Mouse (Mus musculus) neural tube, embryonic 12.5 days (tissue): Measurements from ENCODE around the gene Slc15a1. TPM values are rescaled to one million over a fixed set of nuclear protein-coding genes. Genes with fewer than 3 reads are reported as not detected.

Experiments
- ATAC-seq: fragments of 200-750 bp; cut with Nextera tagmentation; 2 replicates; pipeline ENCODE4 v1.8.0; 2017; ENCODE audit warnings: low read depth, mild to moderate bottlenecking, moderate TSS enrichment, moderate library complexity; ENCODE audit not compliant: low FRiP score
- H3K27ac ChIP-seq: fragments of 300-500 bp; sonication (generic); 2 replicates; pipeline ENCODE4 v1.5.1; 2016
- H3K27me3 ChIP-seq: fragments of 300-500 bp; sonication (generic); replicated peaks from 2 replicates; pipeline ENCODE4 v1.6.1; 2016; ENCODE audit warnings: mild to moderate bottlenecking
- H3K36me3 ChIP-seq: fragments of 300-500 bp; sonication (generic); 2 replicates; pipeline ENCODE4 v1.6.1; 2016; ENCODE audit warnings: mild to moderate bottlenecking
- H3K4me1 ChIP-seq: fragments of 300-500 bp; sonication (generic); 2 replicates; pipeline ENCODE4 v1.6.1; 2016
- H3K4me2 ChIP-seq: fragments of 300-500 bp; sonication (generic); replicated peaks from 2 replicates; pipeline ENCODE4 v1.6.1; 2016; ENCODE audit warnings: mild to moderate bottlenecking
- H3K4me3 ChIP-seq: fragments of 300-500 bp; sonication (generic); 2 replicates; pipeline ENCODE4 v1.5.1; 2016
- H3K9ac ChIP-seq: fragments of 300-500 bp; sonication (generic); 2 replicates; pipeline ENCODE4 v1.6.1; 2016; ENCODE audit warnings: mild to moderate bottlenecking
- H3K9me3 ChIP-seq: fragments of 300-500 bp; sonication (generic); 2 replicates; pipeline ENCODE4 v1.6.1; 2016; ENCODE audit warnings: mild to moderate bottlenecking
- WGBS: fragments of 180-500 bp; shearing (Covaris S2); methylation state at CpG from one replicate; pipeline ENCODE4 v1.1.7; 2016; 5-methylcytosine and 5-hydroxymethylcytosine counted together
- polyA plus RNA-seq: library from polyadenylated mRNA; unstranded; fragments of >200 nt; fragmentation: Nextera tagmentation; extraction: Ambion mirVana; gene quantifications from 2 replicates; pipeline ENCODE4 v1.2.1, GENCODE M21; 2016

Slc15a1 gene
- polyA plus RNA-seq = not detected in 2 replicates

DNA sequence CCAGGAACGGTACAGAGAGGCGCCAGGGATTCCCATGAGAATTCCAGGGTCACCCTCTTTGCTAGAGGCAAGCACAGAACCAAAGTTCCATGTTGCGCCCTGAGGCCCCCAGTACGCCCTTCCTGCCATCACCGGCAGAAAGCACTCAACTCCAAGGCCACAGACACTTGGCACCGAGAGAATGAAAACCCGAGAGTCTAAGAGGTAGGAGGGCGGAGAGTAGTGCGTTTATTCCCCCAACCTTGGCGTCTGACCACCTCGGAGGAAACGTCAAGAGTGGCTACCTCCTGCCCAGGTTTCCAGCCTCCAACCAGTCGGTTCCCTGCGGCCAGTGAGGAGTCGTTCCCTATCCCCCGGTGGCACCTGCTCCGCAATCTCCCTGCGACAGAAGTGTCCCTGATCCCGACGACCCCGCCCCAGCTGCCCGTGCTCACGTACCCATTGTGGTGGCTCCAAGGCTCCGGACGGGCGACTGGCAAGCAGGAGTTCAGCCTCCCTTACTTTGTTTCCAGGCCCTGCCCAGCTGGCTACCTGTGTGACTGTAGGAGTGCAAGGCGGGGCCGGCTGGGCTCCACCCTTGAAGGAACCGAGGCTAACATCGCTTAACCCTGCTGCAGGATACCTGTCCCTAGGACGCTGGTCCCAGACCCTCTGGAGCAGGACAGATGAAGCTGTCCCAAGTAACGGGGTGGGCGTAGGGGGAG, at the start of gene Slc15a1:
Gene Slc15a1, minus strand, starts transcription at position 472 of the 704 bp plus-strand sequence.
- H3K4me3 ChIP-seq = 0 out of 2 replicates have a peak within 1 kb of the TSS, but pooled peaks have one; percentile 5
- no peak within 1 kb of the TSS for H3K27ac ChIP-seq
- WGBS = 10% methylated on average over 33 of the region's 33 CpGs
- H3K9ac ChIP-seq = no peak within 1 kb of the TSS
- H3K4me2 ChIP-seq = peak within 1 kb of the TSS; percentile 43
- H3K4me1 ChIP-seq = peaks cover 6% of the 10 kb centered on the region; the same call in 1 of the 2 replicates
- H3K27me3 ChIP-seq = peaks cover 36% of the 10 kb centered on the region
- ATAC-seq = no peak
- H3K9me3 ChIP-seq = no peaks in the 10 kb centered on the region
- no peaks in the 10 kb centered on the region for H3K36me3 ChIP-seq

DNA sequence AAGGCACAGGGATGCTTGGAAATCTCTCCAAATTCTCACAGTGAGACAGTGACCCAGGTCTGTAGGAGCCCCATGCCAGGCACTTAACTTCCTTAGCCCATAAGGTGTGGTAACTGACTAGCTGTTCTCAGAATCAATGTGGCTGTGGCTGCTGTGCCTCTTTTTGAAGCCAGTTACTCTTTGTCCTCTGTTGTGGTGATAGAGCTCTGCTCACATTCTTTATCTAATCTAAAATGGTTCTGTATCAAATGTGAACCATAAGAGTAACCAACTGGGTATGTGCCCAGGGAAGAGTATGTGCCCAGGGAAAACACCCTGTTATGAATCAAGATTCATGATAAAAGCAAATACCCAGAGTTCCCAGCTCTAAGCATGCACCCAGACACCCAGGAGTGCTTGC, 48.7 kb upstream of the Slc15a1 start:
- H3K27me3 ChIP-seq = no peaks in the 10 kb centered on the region
- H3K9me3 ChIP-seq = no peaks in the 10 kb centered on the region
- no peaks in the 10 kb centered on the region; the same call in 1 of the 2 replicates for H3K36me3 ChIP-seq
- peaks cover 6% of the 10 kb centered on the region; the same call in 1 of the 2 replicates for H3K4me1 ChIP-seq
- H3K27ac ChIP-seq = no peak overlapping the region
- H3K4me3 ChIP-seq = no peak overlapping the region
- ATAC-seq = no peak
- no peak overlapping the region for H3K4me2 ChIP-seq
- no peak overlapping the region for H3K9ac ChIP-seq

DNA sequence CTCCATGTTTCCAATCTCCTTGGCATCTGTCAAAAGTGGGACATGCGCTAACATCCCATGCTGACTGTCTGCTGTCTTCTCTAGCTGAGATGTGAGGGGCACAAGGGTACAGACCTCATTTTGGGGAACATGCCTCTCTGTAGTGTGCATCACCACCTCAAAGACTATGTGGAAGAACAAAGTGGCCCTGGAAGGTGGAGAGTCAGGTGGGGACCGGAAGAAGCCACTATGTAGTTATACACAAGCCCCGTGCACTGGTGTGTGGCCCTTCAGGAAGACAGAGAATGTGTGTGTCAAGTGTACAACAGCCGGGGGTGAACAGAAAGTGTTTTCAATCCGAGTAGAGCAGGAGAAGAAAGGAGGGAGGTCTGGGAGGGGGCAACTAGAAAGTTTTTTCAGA, 47.5 kb upstream of the Slc15a1 start:
- Histone ChIP-seq H3K4me2 (no peak overlapping the region), H3K4me1 (peaks cover 6% of the 10 kb centered on the region; the same call in 1 of the 2 replicates), H3K36me3 (no peaks in the 10 kb centered on the region; the same call in 1 of the 2 replicates), H3K9me3 (no peaks in the 10 kb centered on the region), H3K4me3 (no peak overlapping the region), H3K27me3 (no peaks in the 10 kb centered on the region), H3K27ac (no peak overlapping the region), H3K9ac (no peak overlapping the region)
- ATAC-seq = no peak
- WGBS = 90% methylated on average over 5 of the region's 5 CpGs

DNA sequence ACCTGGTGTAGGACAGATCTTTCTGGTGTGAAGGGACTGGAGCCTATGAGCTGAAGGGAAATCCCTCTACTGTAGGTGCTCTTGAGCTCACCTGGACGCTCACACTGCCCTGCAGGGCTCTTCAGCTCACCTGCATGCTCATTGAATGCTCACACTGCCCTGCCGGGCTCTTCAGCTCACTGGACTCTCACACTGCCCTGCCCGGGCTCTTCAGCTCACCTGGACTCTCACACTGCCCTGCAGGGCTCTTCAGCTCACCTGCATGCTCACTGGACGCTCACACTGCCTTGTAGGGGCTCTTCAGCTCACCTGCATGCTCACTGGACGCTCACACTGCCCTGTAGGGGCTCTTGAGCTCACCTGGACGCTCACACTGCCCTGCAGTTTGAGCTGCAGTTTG, 44.8 kb upstream of the Slc15a1 start:
- no peaks in the 10 kb centered on the region for H3K27me3 ChIP-seq
- H3K27ac ChIP-seq = no peak overlapping the region
- no peak overlapping the region for H3K4me3 ChIP-seq
- H3K36me3 ChIP-seq = no peaks in the 10 kb centered on the region; the same call in 1 of the 2 replicates
- WGBS = 73% methylated on average over 6 of the region's 6 CpGs
- no peaks in the 10 kb centered on the region for H3K9me3 ChIP-seq
- no peaks in the 10 kb centered on the region for H3K4me1 ChIP-seq
- no peak for ATAC-seq
- H3K9ac ChIP-seq = no peak overlapping the region
- H3K4me2 ChIP-seq = no peak overlapping the region

DNA sequence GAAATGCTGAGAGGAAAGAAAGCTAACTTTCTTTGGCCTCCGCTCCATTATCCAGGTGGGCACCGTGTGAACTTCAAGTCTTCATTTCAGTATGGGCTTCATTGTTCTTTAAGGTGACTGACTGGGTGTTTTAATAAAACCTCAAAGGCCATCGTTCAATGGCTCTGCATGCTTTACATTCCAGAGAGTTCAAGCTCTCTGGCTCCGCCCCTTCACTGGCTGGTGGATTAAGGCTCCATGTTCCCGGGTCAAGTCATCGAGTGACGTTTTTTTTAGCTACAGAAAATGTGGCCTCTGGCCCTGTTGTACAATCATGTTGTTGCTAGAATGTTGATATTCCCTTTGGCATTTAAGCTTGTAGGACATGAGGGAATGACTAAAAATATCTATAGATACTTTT, 42.7 kb upstream of the Slc15a1 start:
- H3K4me1 ChIP-seq = no peaks in the 10 kb centered on the region
- no peak overlapping the region for H3K9ac ChIP-seq
- H3K9me3 ChIP-seq = no peaks in the 10 kb centered on the region
- no peaks in the 10 kb centered on the region for H3K27me3 ChIP-seq
- no peak overlapping the region for H3K4me2 ChIP-seq
- H3K36me3 ChIP-seq = no peaks in the 10 kb centered on the region; the same call in 1 of the 2 replicates
- H3K4me3 ChIP-seq = no peak overlapping the region
- ATAC-seq = no peak
- WGBS = 58% methylated on average over 7 of the region's 7 CpGs
- H3K27ac ChIP-seq = no peak overlapping the region

GRCm38 (mm10) chr14:121546621-121547020, 41.6 kb upstream of the Slc15a1 start:
- WGBS = 90% methylated on average over 5 of the region's 5 CpGs
- H3K9ac ChIP-seq = no peak overlapping the region
- H3K4me3 ChIP-seq = no peak overlapping the region
- ATAC-seq = no peak
- no peaks in the 10 kb centered on the region; the same call in 1 of the 2 replicates for H3K36me3 ChIP-seq
- no peak overlapping the region for H3K27ac ChIP-seq
- H3K4me2 ChIP-seq = no peak overlapping the region
- no peaks in the 10 kb centered on the region for H3K4me1 ChIP-seq
- H3K9me3 ChIP-seq = no peaks in the 10 kb centered on the region
- no peaks in the 10 kb centered on the region for H3K27me3 ChIP-seq

GRCm38 (mm10) chr14:121545551-121546331, 40.7 kb upstream of the Slc15a1 start:
- H3K27me3 ChIP-seq = no peaks in the 10 kb centered on the region
- no peak for ATAC-seq
- H3K4me1 ChIP-seq = no peaks in the 10 kb centered on the region
- no peak overlapping the region for H3K4me3 ChIP-seq
- no peaks in the 10 kb centered on the region; the same call in 1 of the 2 replicates for H3K36me3 ChIP-seq
- no peak overlapping the region for H3K9ac ChIP-seq
- no peaks in the 10 kb centered on the region for H3K9me3 ChIP-seq
- H3K27ac ChIP-seq = no peak overlapping the region
- 88% methylated on average over 14 of the region's 14 CpGs for WGBS
- H3K4me2 ChIP-seq = no peak overlapping the region

DNA sequence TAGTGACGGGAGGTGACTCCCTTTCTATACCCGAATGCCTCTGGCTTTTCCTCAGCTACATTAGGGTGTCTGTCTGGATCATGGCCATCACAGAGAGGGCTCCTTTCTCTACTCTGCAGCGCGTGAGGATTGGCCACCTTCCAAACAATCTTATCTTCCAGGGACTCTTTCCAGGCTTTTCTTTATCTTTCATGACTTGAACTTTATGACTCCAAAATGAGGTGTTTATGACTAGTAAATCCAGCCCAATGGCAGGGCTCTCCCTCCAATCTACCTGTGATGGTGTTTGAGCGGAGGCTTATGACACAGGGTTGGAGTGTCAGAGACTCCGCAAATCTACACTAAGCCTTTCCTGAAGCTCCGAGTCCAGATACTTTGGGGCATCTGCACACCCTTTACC, 36.2 kb upstream of the Slc15a1 start:
- H3K9me3 ChIP-seq = no peaks in the 10 kb centered on the region
- H3K4me3 ChIP-seq = no peak overlapping the region
- no peaks in the 10 kb centered on the region for H3K36me3 ChIP-seq
- no peak overlapping the region for H3K27ac ChIP-seq
- no peak for ATAC-seq
- H3K9ac ChIP-seq = no peak overlapping the region
- H3K4me1 ChIP-seq = no peaks in the 10 kb centered on the region
- WGBS = 94% methylated on average over 7 of the region's 7 CpGs
- no peaks in the 10 kb centered on the region for H3K27me3 ChIP-seq
- H3K4me2 ChIP-seq = no peak overlapping the region

- 85% methylated on average over 3 of the region's 3 CpGs for WGBS
- no peak for ATAC-seq
- Histone ChIP-seq H3K27ac (no peak overlapping the region), H3K27me3 (no peaks in the 10 kb centered on the region), H3K36me3 (no peaks in the 10 kb centered on the region), H3K4me3 (no peak overlapping the region), H3K4me2 (no peak overlapping the region), H3K9ac (no peak overlapping the region), H3K4me1 (no peaks in the 10 kb centered on the region), H3K9me3 (no peaks in the 10 kb centered on the region)
These were observed 29.4 kb upstream of the Slc15a1 start for GRCm38 (mm10) chr14:121534501-121534900.

- 85% methylated on average over 9 of the region's 9 CpGs for WGBS
- H3K4me1 ChIP-seq = no peaks in the 10 kb centered on the region
- no peak overlapping the region for H3K4me2 ChIP-seq
- no peak overlapping the region for H3K27ac ChIP-seq
- no peak overlapping the region for H3K9ac ChIP-seq
- H3K4me3 ChIP-seq = no peak overlapping the region
- ATAC-seq = no peak
- H3K36me3 ChIP-seq = no peaks in the 10 kb centered on the region
- H3K27me3 ChIP-seq = no peaks in the 10 kb centered on the region
- H3K9me3 ChIP-seq = no peaks in the 10 kb centered on the region
These were observed 25.8 kb upstream of the Slc15a1 start for GRCm38 (mm10) chr14:121530853-121531252.

GRCm38 (mm10) chr14:121527883-121528282, 22.8 kb upstream of the Slc15a1 start:
- Histone ChIP-seq H3K4me2 (no peak overlapping the region), H3K4me3 (no peak overlapping the region), H3K9me3 (no peaks in the 10 kb centered on the region), H3K27me3 (no peaks in the 10 kb centered on the region), H3K36me3 (no peaks in the 10 kb centered on the region), H3K9ac (no peak overlapping the region), H3K27ac (no peak overlapping the region), H3K4me1 (no peaks in the 10 kb centered on the region)
- 89% methylated on average over 3 of the region's 3 CpGs for WGBS
- no peak for ATAC-seq

- Histone ChIP-seq H3K9ac (no peak overlapping the region), H3K9me3 (no peaks in the 10 kb centered on the region), H3K27ac (no peak overlapping the region), H3K27me3 (no peaks in the 10 kb centered on the region), H3K4me3 (no peak overlapping the region), H3K36me3 (no peaks in the 10 kb centered on the region), H3K4me2 (no peak overlapping the region), H3K4me1 (no peaks in the 10 kb centered on the region)
- 91% methylated on average over 1 of the region's 1 CpGs for WGBS
- ATAC-seq = no peak
These were observed 22.1 kb upstream of the Slc15a1 start for GRCm38 (mm10) chr14:121527201-121527600.
